Mouse (Mus musculus) forebrain, embryonic 13.5 days (tissue): ENCODE data around the gene Nek8. TPM values are rescaled to one million over a fixed set of nuclear protein-coding genes. Genes with fewer than 3 reads are reported as not detected.

ENCODE experiments used
- ATAC-seq: fragments of 200-750 bp; cut with Nextera tagmentation; 2 replicates; pipeline ENCODE4 v1.8.0; 2017
- H3K27ac ChIP-seq: fragments of 300-500 bp; sonication (generic); 2 replicates; pipeline ENCODE4 v1.5.1; 2015; ENCODE audit warnings: inconsistent platforms, mild to moderate bottlenecking, moderate library complexity
- H3K27me3 ChIP-seq: fragments of 300-500 bp; sonication (generic); 2 replicates; pipeline ENCODE4 v1.6.1; 2015; ENCODE audit warnings: mild to moderate bottlenecking, inconsistent platforms
- H3K36me3 ChIP-seq: fragments of 300-500 bp; sonication (generic); 2 replicates; pipeline ENCODE4 v1.6.1; 2015; ENCODE audit warnings: mild to moderate bottlenecking, inconsistent platforms; ENCODE audit not compliant: poor library complexity, severe bottlenecking
- H3K4me1 ChIP-seq: fragments of 300-500 bp; sonication (generic); 2 replicates; pipeline ENCODE4 v1.6.1; 2015; ENCODE audit warnings: inconsistent platforms
- H3K4me2 ChIP-seq: fragments of 300-500 bp; sonication (generic); 2 replicates; pipeline ENCODE4 v1.6.1; 2015; ENCODE audit warnings: inconsistent platforms, mild to moderate bottlenecking, moderate library complexity
- H3K4me3 ChIP-seq: fragments of 300-500 bp; sonication (generic); 2 replicates; pipeline ENCODE4 v1.5.1; 2015; ENCODE audit warnings: mild to moderate bottlenecking, inconsistent platforms
- H3K9ac ChIP-seq: fragments of 300-500 bp; sonication (generic); 2 replicates; pipeline ENCODE4 v1.6.1; 2015; ENCODE audit warnings: mild to moderate bottlenecking, inconsistent platforms
- H3K9me3 ChIP-seq: fragments of 300-500 bp; sonication (generic); replicated peaks from 2 replicates; pipeline ENCODE4 v1.6.1; 2016; ENCODE audit warnings: inconsistent platforms
- WGBS: fragments of 180-500 bp; shearing (Covaris S2); methylation state at CpG from one replicate; pipeline ENCODE4 v1.1.7; 2015; 5-methylcytosine and 5-hydroxymethylcytosine counted together
- polyA plus RNA-seq: library from polyadenylated mRNA; unstranded; fragments of >200 nt; fragmentation: Nextera tagmentation; extraction: Ambion mirVana; gene quantifications from 2 replicates; pipeline ENCODE4 v1.2.1, GENCODE M21; 2015

Nek8 gene
- polyA plus RNA-seq, 1 experiment from 2014 or later: 5.4 TPM

DNA sequence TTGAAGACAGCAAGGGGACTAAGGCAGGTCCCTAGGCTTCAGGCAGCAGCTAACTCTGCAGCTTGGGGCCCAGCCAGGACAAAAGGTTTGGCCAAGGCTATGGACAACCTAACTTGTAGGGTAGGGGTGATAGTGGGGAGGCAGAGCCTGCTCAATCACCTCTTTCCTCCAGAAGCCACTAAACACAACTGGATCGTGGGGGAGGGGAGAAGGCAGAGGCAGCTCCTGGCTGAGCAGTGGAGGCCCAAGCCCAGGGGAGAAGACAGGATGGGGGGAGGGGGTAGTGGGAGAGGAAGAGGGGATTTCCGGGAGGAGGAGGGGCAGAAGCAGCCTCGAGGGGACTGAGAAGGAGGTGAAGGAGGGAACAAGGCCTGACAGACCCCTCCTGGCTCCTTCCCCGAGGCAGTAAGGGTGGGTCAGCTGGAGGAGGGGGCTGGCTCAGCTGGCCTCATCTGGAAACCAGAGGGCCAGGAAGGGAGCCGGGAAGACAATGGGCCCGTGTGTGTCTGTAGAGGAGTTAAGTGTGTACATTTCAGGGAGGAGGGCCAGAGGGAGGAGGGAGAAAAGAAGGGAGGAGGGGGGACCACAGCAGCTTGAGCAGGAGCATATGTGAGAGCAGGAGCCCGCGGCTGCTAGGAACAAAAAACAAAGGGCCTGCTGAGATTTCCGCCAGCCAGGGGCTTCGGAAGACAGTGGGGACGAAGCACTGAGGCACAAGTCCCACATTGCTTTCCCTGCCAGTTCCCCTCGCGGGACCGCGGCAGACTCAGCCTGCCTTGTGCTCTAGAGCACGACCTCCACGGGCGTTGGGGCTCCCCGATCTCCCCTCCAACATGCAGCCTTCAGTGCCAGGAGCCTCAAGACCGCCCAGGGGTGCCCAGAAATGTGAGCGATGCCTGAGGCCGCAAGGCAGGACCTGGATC lies 12.5 kb downstream of the Nek8 start:
- Histone ChIP-seq H3K4me1 (peaks cover 39% of the 10 kb centered on the region), H3K9ac (peak overlapping the region; percentile 99), H3K27ac (peak overlapping the region; percentile 99), H3K4me3 (peak overlapping the region; percentile 99), H3K9me3 (no peaks in the 10 kb centered on the region), H3K36me3 (peaks cover 36% of the 10 kb centered on the region), H3K27me3 (no peaks in the 10 kb centered on the region), H3K4me2 (peak overlapping the region; percentile 81)
- ATAC-seq: peak; percentile 39
- 0% methylated on average over 22 of the region's 22 CpGs for WGBS

DNA sequence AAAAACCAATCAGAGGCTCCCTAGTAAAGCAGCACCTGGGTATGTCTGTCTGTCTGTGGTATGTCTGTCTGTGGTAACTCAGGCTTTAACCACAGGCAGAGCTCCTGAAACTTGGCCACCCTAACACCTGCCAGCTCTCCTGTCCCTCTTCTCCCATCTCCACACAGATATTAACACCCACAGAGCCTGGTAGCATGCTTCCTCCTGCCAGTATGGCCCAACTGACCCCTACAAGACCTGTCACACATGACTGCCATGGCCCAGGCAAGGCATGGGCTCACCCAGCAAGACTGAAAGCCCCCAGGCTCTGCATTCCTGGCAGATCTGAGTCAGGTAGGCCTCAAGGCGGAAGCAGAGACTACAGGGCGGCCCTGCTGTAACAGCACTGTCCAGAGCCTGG lies 13.4 kb downstream of the Nek8 start:
- H3K9me3 ChIP-seq: no peaks in the 10 kb centered on the region
- peaks cover 39% of the 10 kb centered on the region for H3K4me1 ChIP-seq
- ATAC-seq: no peak
- H3K36me3 ChIP-seq: peaks cover 45% of the 10 kb centered on the region
- peak overlapping the region; percentile 99 for H3K27ac ChIP-seq
- WGBS: 74% methylated on average over 2 of the region's 2 CpGs
- H3K27me3 ChIP-seq: no peaks in the 10 kb centered on the region
- peak overlapping the region; percentile 81 for H3K4me2 ChIP-seq
- peak overlapping the region; percentile 99 for H3K4me3 ChIP-seq
- H3K9ac ChIP-seq: peak overlapping the region; percentile 99

DNA sequence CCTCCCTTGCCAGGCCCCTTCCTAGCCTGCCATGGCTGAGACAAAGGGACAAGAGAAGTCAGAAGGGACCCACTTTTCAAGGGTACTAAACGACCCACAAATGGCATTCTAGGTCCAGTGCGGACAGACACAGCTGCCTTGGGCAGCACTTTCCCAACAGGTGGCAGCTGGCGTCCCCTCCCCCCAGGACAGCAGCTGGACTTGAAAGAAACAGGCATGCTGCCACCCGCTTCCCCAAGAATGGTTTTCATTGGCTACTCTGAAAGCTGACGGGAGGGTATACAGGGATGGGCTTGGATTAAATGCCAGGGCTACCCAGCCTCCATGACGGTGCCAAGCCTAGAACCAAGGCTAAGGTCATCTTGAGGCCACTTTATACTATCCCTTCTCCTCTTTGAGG lies 14.0 kb downstream of the Nek8 start:
- WGBS: 36% methylated on average over 6 of the region's 6 CpGs

DNA sequence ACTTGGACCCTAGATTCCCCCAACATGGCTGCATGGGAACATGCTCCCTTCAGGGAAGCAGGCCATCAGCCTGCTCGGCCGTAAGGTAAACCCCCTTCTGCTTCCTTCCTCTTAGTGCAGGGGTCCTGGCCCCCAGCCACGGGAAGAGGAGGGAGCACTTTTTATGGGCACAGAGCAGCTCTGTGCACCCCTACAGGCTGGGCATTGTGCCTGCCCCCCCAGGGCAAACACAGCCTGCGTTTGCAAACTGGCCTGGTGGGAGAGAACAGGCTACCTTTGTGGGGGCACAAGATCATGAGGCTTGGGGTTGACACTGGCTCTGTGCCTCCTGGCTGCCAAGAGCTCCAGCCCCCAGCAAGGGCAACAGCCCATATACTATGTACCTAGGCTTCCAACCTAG lies 14.5 kb downstream of the Nek8 start:
- 70% methylated on average over 4 of the region's 4 CpGs for WGBS
- Histone ChIP-seq H3K4me3 (peak overlapping the region; percentile 99; the same call in 1 of the 2 replicates), H3K27ac (peak overlapping the region; percentile 99), H3K4me2 (peak overlapping the region; percentile 81), H3K36me3 (peaks cover 56% of the 10 kb centered on the region), H3K9me3 (no peaks in the 10 kb centered on the region), H3K4me1 (peaks cover 45% of the 10 kb centered on the region), H3K9ac (0 out of 2 replicates have a peak overlapping the region, but pooled peaks have one; percentile 99), H3K27me3 (no peaks in the 10 kb centered on the region)
- no peak for ATAC-seq

More for the DNA sequence above, 14.0 kb downstream of the Nek8 start:
- Histone ChIP-seq H3K4me1 (peaks cover 44% of the 10 kb centered on the region), H3K4me2 (peak overlapping the region; percentile 81), H3K27me3 (no peaks in the 10 kb centered on the region), H3K4me3 (peak overlapping the region; percentile 99), H3K9ac (peak overlapping the region; percentile 99; the same call in 1 of the 2 replicates), H3K36me3 (peaks cover 51% of the 10 kb centered on the region), H3K27ac (peak overlapping the region; percentile 99), H3K9me3 (no peaks in the 10 kb centered on the region)
- no peak for ATAC-seq

DNA sequence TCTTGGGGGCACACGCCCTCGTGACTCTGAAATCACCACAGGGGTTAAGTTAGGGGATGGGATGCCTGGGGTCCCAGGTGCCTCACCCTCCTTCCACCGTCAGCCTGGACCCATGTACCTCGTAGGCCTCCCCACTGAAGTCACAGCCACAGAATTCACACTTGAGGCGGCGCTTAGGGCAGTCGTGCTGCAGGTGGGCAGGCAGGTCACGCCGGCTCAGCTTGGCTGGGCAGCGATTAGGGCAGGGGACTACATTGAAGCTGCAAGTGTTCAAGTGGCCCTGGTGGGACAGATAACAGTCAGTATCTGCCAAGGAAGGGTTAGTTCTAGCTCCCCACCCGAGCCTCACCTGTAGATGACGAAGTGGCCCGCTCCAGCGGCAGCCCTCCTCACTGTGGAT lies 15.3 kb downstream of the Nek8 start:
- 89% methylated on average over 14 of the region's 14 CpGs for WGBS
- Histone ChIP-seq H3K9me3 (no peaks in the 10 kb centered on the region), H3K4me1 (peaks cover 39% of the 10 kb centered on the region), H3K27ac (peak overlapping the region; percentile 99; the same call in 1 of the 2 replicates), H3K36me3 (peaks cover 64% of the 10 kb centered on the region), H3K4me2 (no peak overlapping the region), H3K27me3 (no peaks in the 10 kb centered on the region), H3K4me3 (no peak overlapping the region), H3K9ac (no peak overlapping the region)
- ATAC-seq: no peak

DNA sequence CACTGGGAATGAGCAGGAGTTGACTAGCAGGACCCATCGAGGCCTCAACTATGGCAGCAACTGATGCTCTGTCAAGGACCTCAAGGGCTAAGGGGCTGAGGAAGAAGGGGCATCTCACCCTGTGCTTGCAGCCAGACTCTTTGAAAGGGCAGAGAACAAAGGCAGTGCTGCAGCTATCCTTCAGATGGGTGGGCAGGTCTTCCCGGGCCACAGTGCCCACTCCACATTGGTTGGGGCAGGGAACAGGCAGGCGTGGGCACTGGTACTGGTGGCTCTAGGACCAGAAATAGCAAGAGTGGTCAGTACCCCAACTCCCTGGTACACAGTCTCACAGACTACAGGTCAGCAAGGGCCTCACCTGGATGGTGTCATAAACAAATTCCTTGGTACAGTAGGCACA lies 15.8 kb downstream of the Nek8 start:
- no peak for ATAC-seq
- peaks cover 68% of the 10 kb centered on the region for H3K36me3 ChIP-seq
- no peak overlapping the region for H3K4me2 ChIP-seq
- no peak overlapping the region for H3K4me3 ChIP-seq
- no peaks in the 10 kb centered on the region for H3K27me3 ChIP-seq
- H3K9ac ChIP-seq: no peak overlapping the region
- 76% methylated on average over 3 of the region's 3 CpGs for WGBS
- H3K27ac ChIP-seq: no peak overlapping the region
- H3K9me3 ChIP-seq: no peaks in the 10 kb centered on the region
- peaks cover 34% of the 10 kb centered on the region for H3K4me1 ChIP-seq

DNA sequence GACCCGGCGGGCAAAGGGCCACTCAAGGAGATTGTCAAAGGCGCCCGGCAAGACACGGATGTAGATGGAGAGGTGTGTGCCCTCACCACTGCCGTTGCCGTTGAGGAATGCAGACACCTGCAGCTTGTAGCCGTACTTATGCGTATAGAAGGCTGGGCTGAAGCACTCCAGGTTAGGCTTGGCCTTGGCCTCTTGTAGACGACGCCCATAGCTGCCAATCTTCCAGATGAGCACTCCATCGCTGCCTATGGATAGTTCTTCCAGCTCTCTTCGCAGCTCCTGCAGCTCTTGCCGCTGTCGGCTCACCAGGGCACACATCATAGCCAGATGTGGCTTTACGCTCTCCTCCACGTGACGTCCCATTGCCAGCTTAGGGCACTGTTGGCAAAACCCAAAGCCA lies 16.3 kb downstream of the Nek8 start:
- no peak overlapping the region for H3K9ac ChIP-seq
- peaks cover 73% of the 10 kb centered on the region for H3K36me3 ChIP-seq
- 92% methylated on average over 18 of the region's 18 CpGs for WGBS
- no peaks in the 10 kb centered on the region for H3K27me3 ChIP-seq
- no peak for ATAC-seq
- H3K4me2 ChIP-seq: no peak overlapping the region
- no peak overlapping the region for H3K27ac ChIP-seq
- H3K4me3 ChIP-seq: no peak overlapping the region
- peaks cover 36% of the 10 kb centered on the region for H3K4me1 ChIP-seq
- H3K9me3 ChIP-seq: no peaks in the 10 kb centered on the region

DNA sequence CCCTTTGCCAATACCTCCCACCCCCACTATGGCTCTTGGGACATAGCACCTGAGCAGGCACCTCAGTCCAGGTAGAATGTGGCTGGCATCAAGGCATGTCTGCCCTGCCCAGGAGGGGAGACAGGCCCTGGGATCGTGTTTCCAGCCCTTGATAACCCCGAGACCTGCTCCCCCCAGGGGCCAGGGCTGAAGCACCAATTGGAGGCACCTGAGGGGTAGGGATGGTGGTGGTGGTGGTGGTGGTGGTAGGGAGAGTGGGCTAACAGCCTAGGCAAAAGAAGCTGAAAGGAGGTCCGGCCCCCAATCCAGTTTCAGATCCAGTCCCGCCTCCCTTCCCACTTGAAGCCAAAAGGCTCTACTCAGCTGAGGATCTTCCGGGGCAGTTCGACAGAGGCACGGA lies 16.9 kb downstream of the Nek8 start:
- H3K27me3 ChIP-seq: no peaks in the 10 kb centered on the region
- H3K4me1 ChIP-seq: peaks cover 36% of the 10 kb centered on the region
- H3K9ac ChIP-seq: no peak overlapping the region
- H3K4me2 ChIP-seq: no peak overlapping the region
- ATAC-seq: no peak
- 84% methylated on average over 7 of the region's 7 CpGs for WGBS
- no peak overlapping the region for H3K4me3 ChIP-seq
- peaks cover 79% of the 10 kb centered on the region for H3K36me3 ChIP-seq
- H3K9me3 ChIP-seq: no peaks in the 10 kb centered on the region
- no peak overlapping the region for H3K27ac ChIP-seq

DNA sequence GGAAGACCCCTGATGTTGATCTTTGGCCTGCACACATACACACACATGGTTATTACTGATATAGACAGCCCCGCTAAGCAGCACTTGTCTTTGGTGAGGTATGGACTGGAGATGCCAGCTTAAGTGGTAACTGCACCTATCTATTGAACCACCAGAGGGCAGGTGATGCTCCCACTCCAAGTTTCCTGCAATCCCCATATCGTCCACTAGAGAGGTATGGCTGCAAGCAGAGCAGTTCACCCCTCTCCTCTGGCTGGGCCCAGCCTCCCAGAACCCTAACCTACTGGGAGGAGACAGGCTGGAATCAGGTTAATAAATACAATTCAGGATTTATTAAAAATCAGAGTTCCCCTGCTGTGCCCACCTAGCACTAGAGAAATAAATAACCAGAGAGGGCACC lies 17.4 kb downstream of the Nek8 start:
- no peaks in the 10 kb centered on the region for H3K27me3 ChIP-seq
- H3K4me3 ChIP-seq: no peak overlapping the region
- H3K4me1 ChIP-seq: peaks cover 33% of the 10 kb centered on the region
- H3K9ac ChIP-seq: no peak overlapping the region
- no peak overlapping the region for H3K27ac ChIP-seq
- H3K9me3 ChIP-seq: no peaks in the 10 kb centered on the region
- 32% methylated on average over 2 of the region's 2 CpGs for WGBS
- peaks cover 84% of the 10 kb centered on the region for H3K36me3 ChIP-seq
- H3K4me2 ChIP-seq: no peak overlapping the region
- ATAC-seq: peak; percentile 42; the same call in 1 of the 2 replicates

DNA sequence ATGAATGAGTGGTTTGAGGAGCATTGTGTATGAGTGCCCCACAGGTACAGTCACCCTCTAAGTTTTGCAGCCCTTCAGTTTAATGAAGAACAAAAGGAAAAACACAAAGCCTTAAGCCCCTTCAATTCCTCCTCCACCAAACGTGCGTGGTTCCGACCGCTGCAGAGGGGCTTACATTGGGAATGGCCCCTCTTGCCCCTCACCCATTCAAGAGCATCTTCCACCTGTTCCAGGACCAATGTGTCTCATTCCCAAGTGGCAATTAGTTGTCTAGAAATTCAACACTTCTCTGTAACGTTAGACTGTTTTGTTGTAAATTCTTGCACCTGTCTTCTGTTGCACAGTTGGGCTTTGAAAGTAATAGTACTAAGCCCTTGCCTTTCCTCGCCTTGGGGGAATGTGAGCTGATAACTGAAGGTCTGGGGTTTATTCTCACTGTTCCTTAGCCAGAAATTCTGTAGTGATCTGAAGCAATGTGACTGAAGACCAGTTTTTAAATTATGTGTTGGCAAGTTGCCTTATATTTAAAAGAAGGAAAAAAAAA lies 20.2 kb downstream of the Nek8 start:
- Histone ChIP-seq H3K9ac (no peak overlapping the region), H3K4me2 (no peak overlapping the region), H3K4me3 (no peak overlapping the region), H3K36me3 (peaks cover 76% of the 10 kb centered on the region), H3K27ac (0 out of 2 replicates have a peak overlapping the region, but pooled peaks have one; percentile 3), H3K4me1 (peaks cover 32% of the 10 kb centered on the region), H3K27me3 (no peaks in the 10 kb centered on the region), H3K9me3 (no peaks in the 10 kb centered on the region)
- WGBS: 51% methylated on average over 6 of the region's 6 CpGs
- no peak for ATAC-seq

DNA sequence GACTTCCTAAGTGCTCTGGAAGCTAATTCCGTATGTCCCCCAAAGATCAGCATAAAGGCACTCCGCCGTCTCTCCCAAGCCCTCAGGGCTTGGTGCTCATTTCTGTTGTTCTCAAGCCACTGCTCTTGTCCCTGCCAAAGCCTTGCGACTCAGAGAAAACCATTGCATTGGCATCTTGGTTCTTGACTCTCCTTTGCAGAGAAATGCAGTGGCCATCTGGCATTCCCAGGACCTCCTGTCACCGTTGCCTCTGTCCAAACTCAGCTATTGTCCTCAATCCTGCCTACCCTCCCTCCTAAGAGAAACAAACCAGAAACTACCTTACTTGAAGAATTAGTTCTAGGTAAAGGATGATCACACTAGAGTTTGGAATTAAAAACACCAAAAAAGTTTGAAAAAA lies 20.8 kb downstream of the Nek8 start:
- Histone ChIP-seq H3K27ac (no peak overlapping the region), H3K4me3 (no peak overlapping the region), H3K27me3 (no peaks in the 10 kb centered on the region), H3K9me3 (no peaks in the 10 kb centered on the region), H3K4me2 (no peak overlapping the region), H3K4me1 (peaks cover 32% of the 10 kb centered on the region), H3K36me3 (peaks cover 76% of the 10 kb centered on the region), H3K9ac (no peak overlapping the region)
- ATAC-seq: no peak
- WGBS: 78% methylated on average over 5 of the region's 5 CpGs

DNA sequence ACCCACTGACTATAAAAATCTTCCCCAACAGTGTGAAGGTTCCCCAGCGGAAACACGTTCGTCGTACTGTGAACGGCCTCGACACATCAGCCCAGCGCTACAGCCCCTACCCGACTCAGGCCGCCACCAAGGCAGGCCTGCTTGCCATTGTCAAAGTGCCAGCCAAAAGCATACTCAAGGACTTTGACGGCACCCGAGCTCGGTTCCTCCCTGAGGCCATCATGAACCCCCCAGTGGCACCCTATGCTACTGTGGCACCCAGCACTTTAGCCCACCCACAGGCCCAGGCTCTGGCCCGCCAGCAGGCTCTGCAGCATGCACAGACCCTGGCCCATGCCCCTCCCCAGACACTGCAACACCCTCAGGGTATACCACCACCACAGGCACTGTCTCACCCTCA lies 22.7 kb downstream of the Nek8 start:
- ATAC-seq: no peak
- WGBS: 86% methylated on average over 13 of the region's 13 CpGs
- Histone ChIP-seq H3K27me3 (no peaks in the 10 kb centered on the region), H3K4me1 (peaks cover 32% of the 10 kb centered on the region), H3K9me3 (no peaks in the 10 kb centered on the region), H3K4me3 (no peak overlapping the region), H3K4me2 (no peak overlapping the region), H3K27ac (peak overlapping the region; percentile 75; the same call in 1 of the 2 replicates), H3K36me3 (peaks cover 71% of the 10 kb centered on the region), H3K9ac (no peak overlapping the region)
